Mouse (Mus musculus): ENCODE data around the gene Spdye4c. TPM values are rescaled to one million over a fixed set of nuclear protein-coding genes. Genes with fewer than 3 reads are reported as not detected.

The Spdye4c gene
- not detected for polyA plus RNA-seq (2017; shearing (Covaris generic))

GRCm38 (mm10) chr2:128590909-128591308, at the start of gene Spdye4c:
TSS of gene Spdye4c (plus strand) at chr2:128591209.

Other genes with a start within 250 kb of the Spdye4c start
- gene Anapc1, start 96.2 kb downstream of the Spdye4c start, polyA plus RNA-seq (2017; shearing (Covaris generic)) = 115 TPM
- gene Mertk, start 107.7 kb downstream of the Spdye4c start, polyA plus RNA-seq (2017; shearing (Covaris generic)) = 2.2 TPM
- 37.8 TPM for gene Tmem87b, start 226.9 kb downstream of the Spdye4c start, polyA plus RNA-seq (2017; shearing (Covaris generic))

Data from inflammation-experienced regulatory T-cells, adult 16 weeks (primary cell).